Mouse (Mus musculus) midbrain, embryonic 10.5 days (tissue): ENCODE results near the gene Lipa. TPM values are rescaled to one million over a fixed set of nuclear protein-coding genes. Genes with fewer than 3 reads are reported as not detected.

Experiments
- polyA plus RNA-seq: library from polyadenylated mRNA; unstranded; fragments of >200 nt; fragmentation: Nextera tagmentation; extraction: Ambion mirVana; gene quantifications from 2 replicates; pipeline ENCODE4 v1.2.1, GENCODE M21; 2016

The Lipa gene
- polyA plus RNA-seq, 1 experiment from 2014 or later: 18.2 TPM

Other genes starting within 250 kb of the Lipa start
- 0.38 and 0.41 TPM in 2 replicates for gene Fas, start 236.8 kb downstream of the Lipa start, polyA plus RNA-seq
- 0.32 and 0.78 TPM in 2 replicates for gene Ch25h, start 52.3 kb downstream of the Lipa start, polyA plus RNA-seq
- gene Ifit2, start 23.2 kb upstream of the Lipa start, polyA plus RNA-seq: 3.8 and 5.3 TPM in 2 replicates
- 0.21 and 0.30 TPM in 2 replicates for gene Ifit3, start 56.1 kb upstream of the Lipa start, polyA plus RNA-seq
- 0.29 TPM in 1 of 2 replicates, not detected in the other for gene Ifit1bl1, start 74.5 kb upstream of the Lipa start, polyA plus RNA-seq
- gene Ifit3b, start 80.5 kb upstream of the Lipa start, polyA plus RNA-seq: 0.12 TPM in 1 of 2 replicates, not detected in the other
- 0.04 and 0.09 TPM in 2 replicates for gene Ifit1bl2, start 113.3 kb upstream of the Lipa start, polyA plus RNA-seq
- gene Ifit1, start 113.4 kb upstream of the Lipa start, polyA plus RNA-seq: 0.22 TPM in 1 of 2 replicates, not detected in the other
- gene Slc16a12, start 219.8 kb upstream of the Lipa start, polyA plus RNA-seq: 1.5 and 2.4 TPM in 2 replicates